Mouse (Mus musculus): ENCODE measurements around the gene Zfp36l2. TPM values are rescaled to one million over a fixed set of nuclear protein-coding genes. Genes with fewer than 3 reads are reported as not detected.
"Not testable (repeated sequence)": the region's sequence is repeated elsewhere in the genome, so short reads cannot be mapped to it uniquely, and the experiment has no call there.

The Zfp36l2 gene
- polyA plus RNA-seq, 1 experiment: 171 TPM

GRCm38 (mm10) chr17:84195835-84196234, 8.1 kb upstream of the Zfp36l2 start:
- no peak for TF ChIP-seq POLR2A (IDR thresholded peaks at IDR 0.05; ENCODE audit: low read depth, low read length)
- TF ChIP-seq CTCF (IDR thresholded peaks at IDR 0.05; ENCODE audit: borderline replicate concordance, insufficient read depth, low read length): no peak
- Histone ChIP-seq H3K4me3 (ENCODE audit: insufficient read depth, low read length) (no peak overlapping the region), H3K4me1 (ENCODE audit: control insufficient read depth, insufficient read depth, low read length) (peaks cover 8% of the 10 kb centered on the region; the same call in 1 of the 2 replicates), H3K27ac (ENCODE audit: insufficient read depth, low read length) (no peak overlapping the region)

- Histone ChIP-seq H3K4me3 (ENCODE audit: insufficient read depth, low read length) (no peak overlapping the region), H3K27ac (ENCODE audit: insufficient read depth, low read length) (no peak overlapping the region), H3K4me1 (ENCODE audit: control insufficient read depth, insufficient read depth, low read length) (peaks cover 8% of the 10 kb centered on the region; the same call in 1 of the 2 replicates)
- TF ChIP-seq CTCF (IDR thresholded peaks at IDR 0.05; ENCODE audit: borderline replicate concordance, insufficient read depth, low read length) (no peak), POLR2A (IDR thresholded peaks at IDR 0.05; ENCODE audit: low read depth, low read length) (no peak)
Measured at GRCm38 (mm10) chr17:84195003-84195395, 7.3 kb upstream of the Zfp36l2 start.

- Histone ChIP-seq H3K27ac (ENCODE audit: insufficient read depth, low read length) (no peak overlapping the region), H3K4me1 (ENCODE audit: control insufficient read depth, insufficient read depth, low read length) (peaks cover 8% of the 10 kb centered on the region; the same call in 1 of the 2 replicates), H3K4me3 (ENCODE audit: insufficient read depth, low read length) (no peak overlapping the region)
- TF ChIP-seq POLR2A (IDR thresholded peaks at IDR 0.05; ENCODE audit: low read depth, low read length): no peak
- no peak for TF ChIP-seq CTCF (IDR thresholded peaks at IDR 0.05; ENCODE audit: borderline replicate concordance, insufficient read depth, low read length)
Measured at GRCm38 (mm10) chr17:84194282-84195002, 6.7 kb upstream of the Zfp36l2 start.

GRCm38 (mm10) chr17:84193411-84193810, 5.7 kb upstream of the Zfp36l2 start:
- Histone ChIP-seq H3K4me3 (ENCODE audit: insufficient read depth, low read length) (no peak overlapping the region), H3K4me1 (ENCODE audit: control insufficient read depth, insufficient read depth, low read length) (peaks cover 14% of the 10 kb centered on the region; the same call in 1 of the 2 replicates), H3K27ac (ENCODE audit: insufficient read depth, low read length) (no peak overlapping the region)
- TF ChIP-seq POLR2A (IDR thresholded peaks at IDR 0.05; ENCODE audit: low read depth, low read length) (no peak), CTCF (IDR thresholded peaks at IDR 0.05; ENCODE audit: borderline replicate concordance, insufficient read depth, low read length) (no peak)

GRCm38 (mm10) chr17:84191946-84192345, 4.2 kb upstream of the Zfp36l2 start:
- no peak for TF ChIP-seq POLR2A (IDR thresholded peaks at IDR 0.05; ENCODE audit: low read depth, low read length)
- TF ChIP-seq CTCF (IDR thresholded peaks at IDR 0.05; ENCODE audit: borderline replicate concordance, insufficient read depth, low read length): no peak
- Histone ChIP-seq H3K27ac (ENCODE audit: insufficient read depth, low read length) (no peak overlapping the region), H3K4me1 (ENCODE audit: control insufficient read depth, insufficient read depth, low read length) (peaks cover 14% of the 10 kb centered on the region; the same call in 1 of the 2 replicates), H3K4me3 (ENCODE audit: insufficient read depth, low read length) (no peak overlapping the region)

- Histone ChIP-seq H3K27ac (ENCODE audit: insufficient read depth, low read length) (no peak overlapping the region), H3K4me3 (ENCODE audit: insufficient read depth, low read length) (no peak overlapping the region), H3K4me1 (ENCODE audit: control insufficient read depth, insufficient read depth, low read length) (peaks cover 10% of the 10 kb centered on the region; the same call in 1 of the 2 replicates)
- TF ChIP-seq POLR2A (IDR thresholded peaks at IDR 0.05; ENCODE audit: low read depth, low read length) (no peak), CTCF (IDR thresholded peaks at IDR 0.05; ENCODE audit: borderline replicate concordance, insufficient read depth, low read length) (peak; percentile 88)
Measured at GRCm38 (mm10) chr17:84190885-84191284, 3.1 kb upstream of the Zfp36l2 start.

- H3K27ac ChIP-seq (ENCODE audit: insufficient read depth, low read length): no peak overlapping the region
- 0 out of 2 replicates have a peak, but pooled peaks cover 7% of the 10 kb centered on the region for H3K4me1 ChIP-seq (ENCODE audit: control insufficient read depth, insufficient read depth, low read length)
- no peak for TF ChIP-seq CTCF (IDR thresholded peaks at IDR 0.05; ENCODE audit: borderline replicate concordance, insufficient read depth, low read length)
- peak; percentile 41 for TF ChIP-seq POLR2A (IDR thresholded peaks at IDR 0.05; ENCODE audit: low read depth, low read length)
- no peak overlapping the region for H3K4me3 ChIP-seq (ENCODE audit: insufficient read depth, low read length)
Measured at GRCm38 (mm10) chr17:84189127-84189854, 1.5 kb upstream of the Zfp36l2 start.

- TF ChIP-seq POLR2A (IDR thresholded peaks at IDR 0.05; ENCODE audit: low read depth, low read length) (peak; percentile 81), CTCF (IDR thresholded peaks at IDR 0.05; ENCODE audit: borderline replicate concordance, insufficient read depth, low read length) (no peak)
- peak overlapping the region; percentile 48 for H3K4me3 ChIP-seq (ENCODE audit: insufficient read depth, low read length)
- 0 out of 2 replicates have a peak, but pooled peaks cover 7% of the 10 kb centered on the region for H3K4me1 ChIP-seq (ENCODE audit: control insufficient read depth, insufficient read depth, low read length)
- peak overlapping the region; percentile 93 for H3K27ac ChIP-seq (ENCODE audit: insufficient read depth, low read length)
Measured at GRCm38 (mm10) chr17:84188374-84188961, 721 bp upstream of the Zfp36l2 start.

GRCm38 (mm10) chr17:84187264-84187663, 483 bp downstream of the Zfp36l2 start:
- Histone ChIP-seq H3K27ac (ENCODE audit: insufficient read depth, low read length) (peak overlapping the region; percentile 95), H3K4me3 (ENCODE audit: insufficient read depth, low read length) (peak overlapping the region; percentile 88)
- H3K4me1 ChIP-seq (ENCODE audit: control insufficient read depth, insufficient read depth, low read length): not testable (repeated sequence)

Measured in embryonic fibroblast, embryonic 13.5 days (primary cell).